Mouse (Mus musculus) kidney, adult 2 months (tissue): ENCODE measurements around the gene Sema5b.

Source experiments
- CTCF ChIP-seq: fragments of 200-500 bp; conservative IDR thresholded peaks from 2 replicates; pipeline ENCODE4 v1.5.1; 2011; ENCODE audit warnings: low read depth, mild to moderate bottlenecking, control low read depth, low read length, moderate library complexity, mixed read lengths; ENCODE audit not compliant: insufficient read depth, insufficient read length
- POLR2A ChIP-seq: fragments of 200-500 bp; IDR thresholded peaks from one replicate; pipeline ENCODE4 v1.6.1; 2011; ENCODE audit warnings: low read depth, low read length, control low read depth

DNA sequence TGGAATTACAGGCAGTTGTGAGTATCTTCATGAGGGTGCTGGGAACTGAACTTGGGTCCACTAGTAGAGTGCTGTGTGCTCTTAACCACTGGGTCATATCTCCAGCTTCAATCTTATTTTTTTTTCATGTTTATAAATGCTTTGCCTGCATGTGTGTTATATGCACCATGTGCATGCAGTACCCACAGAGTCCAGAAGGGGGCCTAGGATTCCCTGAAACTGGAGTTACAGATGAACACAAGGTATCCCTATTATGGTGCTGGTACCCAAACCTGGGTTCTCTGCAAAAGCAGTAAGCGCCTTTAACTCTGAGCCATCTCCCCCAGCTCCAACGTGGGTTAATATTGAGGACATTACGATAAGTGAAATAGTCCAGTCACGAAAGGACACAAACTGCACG lies 52.5 kb downstream of the Sema5b start:
- TF ChIP-seq CTCF (no peak), POLR2A (no peak)
